Mouse (Mus musculus) cerebellum, adult 2 months (tissue): ENCODE data around the gene Dnah3.

Experiments used
- CTCF ChIP-seq: fragments of 200-500 bp; IDR thresholded peaks from 2 replicates; pipeline ENCODE4 v1.5.1; 2011; ENCODE audit warnings: low read depth, mild to moderate bottlenecking, control low read depth, low read length, moderate library complexity, borderline replicate concordance; ENCODE audit not compliant: insufficient read depth
- POLR2A ChIP-seq: fragments of 200-500 bp; IDR thresholded peaks from 2 replicates; pipeline ENCODE4 v1.6.1; 2011; ENCODE audit warnings: low read length, control low read depth, borderline replicate concordance; ENCODE audit not compliant: insufficient read depth

DNA sequence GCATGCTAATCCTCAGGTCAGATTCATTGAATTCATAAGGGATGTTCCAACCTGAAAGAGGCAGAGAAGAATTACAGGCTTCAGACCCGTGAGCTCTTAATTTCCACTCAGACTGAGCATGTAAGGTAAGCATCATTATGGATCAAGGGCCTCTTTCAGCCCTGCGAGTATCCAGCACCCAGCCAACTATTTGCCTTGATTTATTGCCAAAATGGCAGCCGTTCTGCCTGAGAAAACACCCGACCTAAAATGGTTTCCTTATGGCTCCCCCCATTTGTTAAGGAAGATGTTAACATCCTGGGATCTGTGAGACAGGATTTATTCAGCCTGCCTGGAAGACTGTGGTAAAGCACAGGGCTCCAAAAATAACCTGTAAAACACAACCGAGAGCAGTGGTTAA is 158.0 kb downstream of the Dnah3 start:
- no peak for TF ChIP-seq CTCF
- TF ChIP-seq POLR2A, result no peak
